Mouse (Mus musculus): Measurements from ENCODE around the gene Gm13283. TPM values are rescaled to one million over a fixed set of nuclear protein-coding genes. Genes with fewer than 3 reads are reported as not detected.
"Not testable (repeated sequence)": the region's sequence is repeated elsewhere in the genome, so short reads cannot be mapped to it uniquely, and the experiment has no call there.

Gene Gm13283
- total RNA-seq, 2 experiments from 2014 or later = not detected

GRCm38 (mm10) chr4:88762341-88762740 lies 2.4 kb downstream of the Gm13283 start:
- DNase-seq (ENCODE audit: low spot score in 2 of 2) = not testable (repeated sequence)

GRCm38 (mm10) chr4:88763384-88764018 lies 3.6 kb downstream of the Gm13283 start:
- DNase-seq (ENCODE audit: low spot score in 2 of 2) = not testable (repeated sequence)

GRCm38 (mm10) chr4:88773534-88773933 lies 13.6 kb downstream of the Gm13283 start, which contains the start of gene Gm13290:
Gm13290 (plus strand) TSS chr4:88773834.
- DNase-seq (ENCODE audit: low spot score in 2 of 2) = not testable (repeated sequence)

GRCm38 (mm10) chr4:88776622-88777021 lies 16.7 kb downstream of the Gm13283 start, which contains the start of gene Gm13289:
Gm13289 (plus strand) TSS chr4:88776922.
- not testable (repeated sequence) for DNase-seq (ENCODE audit: low spot score in 2 of 2)

- not testable (repeated sequence) for DNase-seq (ENCODE audit: low spot score in 2 of 2)
Measured at GRCm38 (mm10) chr4:88779550-88779949, 19.6 kb downstream of the Gm13283 start, which contains the start of gene Gm13272. Gm13272 (plus strand) TSS chr4:88779850.

- not testable (repeated sequence) for DNase-seq (ENCODE audit: low spot score in 2 of 2)
Measured at GRCm38 (mm10) chr4:88780320-88780719, 20.4 kb downstream of the Gm13283 start.

GRCm38 (mm10) chr4:88781831-88782230 lies 21.9 kb downstream of the Gm13283 start, which contains the start of gene Ifnz:
Ifnz (plus strand) TSS chr4:88782131.
- not testable (repeated sequence) for DNase-seq (ENCODE audit: low spot score in 2 of 2)

- DNase-seq (ENCODE audit: low spot score in 2 of 2) = not testable (repeated sequence)
Measured at GRCm38 (mm10) chr4:88782335-88782734, 22.4 kb downstream of the Gm13283 start.

- not testable (repeated sequence) for DNase-seq (ENCODE audit: low spot score in 2 of 2)
Measured at GRCm38 (mm10) chr4:88785409-88785808, 25.5 kb downstream of the Gm13283 start, which contains the start of gene Gm13276. Gm13276 (plus strand) TSS chr4:88785709.

- DNase-seq (ENCODE audit: low spot score in 2 of 2) = peak; percentile 48 to 55
Measured at GRCm38 (mm10) chr4:88788402-88788801, 28.5 kb downstream of the Gm13283 start, which contains the start of gene Gm13277. Gm13277 (plus strand) TSS chr4:88788632.

- DNase-seq (ENCODE audit: low spot score in 2 of 2) = not testable (repeated sequence)
Measured at GRCm38 (mm10) chr4:88791250-88791649, 31.3 kb downstream of the Gm13283 start, which contains the start of gene Gm13278. Gm13278 (plus strand) TSS chr4:88791550.

- DNase-seq (ENCODE audit: low spot score in 2 of 2) = peak; percentile 45 to 58
Measured at GRCm38 (mm10) chr4:88793936-88794675, 34.2 kb downstream of the Gm13283 start, which contains the start of gene Gm13275. Gm13275 (plus strand) TSS chr4:88794487.

- not testable (repeated sequence) for DNase-seq (ENCODE audit: low spot score in 2 of 2)
Measured at GRCm38 (mm10) chr4:88797097-88797496, 37.2 kb downstream of the Gm13283 start, which contains the start of gene Gm13279. Gm13279 (plus strand) TSS chr4:88797397.

- DNase-seq (ENCODE audit: low spot score in 2 of 2) = not testable (repeated sequence)
Measured at GRCm38 (mm10) chr4:88799365-88799764, 39.4 kb downstream of the Gm13283 start, which contains the start of gene Gm13285. Gm13285 (plus strand) TSS chr4:88799665.

- DNase-seq (ENCODE audit: low spot score in 2 of 2) = not testable (repeated sequence)
Measured at GRCm38 (mm10) chr4:88802954-88803353, 43.0 kb downstream of the Gm13283 start, which contains the start of gene Gm13287. Gm13287 (plus strand) TSS chr4:88803254.

GRCm38 (mm10) chr4:88805231-88805630 lies 45.3 kb downstream of the Gm13283 start, which contains the start of gene Gm13288:
Gm13288 (plus strand) TSS chr4:88805531.
- DNase-seq (ENCODE audit: low spot score in 2 of 2) = not testable (repeated sequence)

GRCm38 (mm10) chr4:88805761-88806160 lies 45.8 kb downstream of the Gm13283 start:
- not testable (repeated sequence) for DNase-seq (ENCODE audit: low spot score in 2 of 2)
